In genomic region chrX:76942136-76942535, GRCm38 (mm10) we compare ENCODE assay signal across 26 mouse cellular contexts.
DNase-seq lines count a peak whose midpoint lies in the region; ATAC-seq and TF ChIP-seq lines count a peak whose summit lies in the region.
"Had no signal": no experiment of that assay in that cellular context is flagged by ENCODE, and none has a peak within 500 bp of the region (broad histone marks: within the 10 kb centered on the region; RNA-seq: fewer than 3 reads in every experiment).

No protein-coding gene starts in this region.

- H3K9me3 ChIP-seq in lung, postnatal 0 days (ENCODE audit: low read length) = no peaks in the 10 kb centered on the region
- H3K9me3 ChIP-seq: forebrain, embryonic 10.5 days; forebrain, embryonic 13.5 days; G1E; hindbrain, embryonic 12.5 days; hindbrain, embryonic 15.5 days had no signal

- TF ChIP-seq CTCF in lung, postnatal 0 days (IDR thresholded peaks at IDR 0.05) = no peak

- DNase-seq in kidney, adult 9 months = peak; percentile 0
- DNase-seq in kidney, postnatal 36 days = no peak
- peak; percentile 44 for DNase-seq in lung, postnatal 0 days (ENCODE audit: low spot score)
- DNase-seq in lung, postnatal 14 days = no peak
- DNase-seq in 416B (ENCODE audit: low read depth) = peak; percentile 3
- no peak for DNase-seq in urinary bladder, postnatal 10 days (ENCODE audit: low spot score)
- no peak for DNase-seq in cerebellum, adult 9-10 months
- DNase-seq: adrenal gland, adult 8-10 months; adrenal gland, postnatal 25 days; B cell, adult 2 months; cerebellum, adult 11-12 months; cerebellum, adult 8-10 months; cerebellum, postnatal 14 days; gastrocnemius, postnatal 10 days; gastrocnemius, postnatal 36 days; heart, adult 11 months had no signal

- no peaks in the 10 kb centered on the region for H3K4me1 ChIP-seq in lung, postnatal 0 days (ENCODE audit: insufficient read depth, low read depth, low read length)
- H3K4me1 ChIP-seq: forebrain, embryonic 10.5 days; forebrain, embryonic 13.5 days; hindbrain, embryonic 12.5 days; hindbrain, embryonic 15.5 days had no signal

- no peak overlapping the region for H3K9ac ChIP-seq in lung, postnatal 0 days (replicated peaks; ENCODE audit: low read depth)
- H3K9ac ChIP-seq: forebrain, embryonic 13.5 days; hindbrain, embryonic 12.5 days; hindbrain, embryonic 15.5 days had no signal

- no peak overlapping the region for H3K27ac ChIP-seq in lung, postnatal 0 days (ENCODE audit: low read length)
- H3K27ac ChIP-seq: forebrain, embryonic 10.5 days; forebrain, embryonic 13.5 days; hindbrain, embryonic 12.5 days; hindbrain, embryonic 15.5 days had no signal

- no peak overlapping the region for H3K4me2 ChIP-seq in lung, postnatal 0 days (replicated peaks; ENCODE audit: low read depth, low read length)
- H3K4me2 ChIP-seq: forebrain, embryonic 13.5 days; heart, embryonic 11.5 days; hindbrain, embryonic 12.5 days; hindbrain, embryonic 15.5 days had no signal

- WGBS in lung, postnatal 0 days = 64% methylated on average over 3 of the region's 3 CpGs

- H3K36me3 ChIP-seq in lung, postnatal 0 days (ENCODE audit: insufficient read depth, low read length) = no peaks in the 10 kb centered on the region
- H3K36me3 ChIP-seq: forebrain, embryonic 10.5 days; G1E; hindbrain, embryonic 12.5 days; hindbrain, embryonic 15.5 days had no signal

- no peak for TF ChIP-seq EP300 in lung, postnatal 0 days (IDR thresholded peaks at IDR 0.05)

- no peaks in the 10 kb centered on the region for H3K27me3 ChIP-seq in lung, postnatal 0 days (replicated peaks; ENCODE audit: insufficient read depth, low read length)
- H3K27me3 ChIP-seq: CH12.LX; forebrain, embryonic 13.5 days; hindbrain, embryonic 12.5 days; hindbrain, embryonic 15.5 days had no signal

- peak; percentile 65 for ATAC-seq in lung, postnatal 0 days
- ATAC-seq in megakaryocyte, adult 5-6 weeks (ENCODE audit: poor library complexity, severe bottlenecking) = peak; percentile 87
- ATAC-seq: activated CD4-positive, CD25-positive, alpha-beta regulatory T cell, adult 4 months; forebrain, embryonic 13.5 days; forebrain, embryonic 16.5 days had no signal

- no peak overlapping the region for H3K4me3 ChIP-seq in lung, postnatal 0 days (ENCODE audit: low read depth, low read length)
- H3K4me3 ChIP-seq: forebrain, embryonic 10.5 days; forebrain, embryonic 13.5 days; hindbrain, embryonic 12.5 days; hindbrain, embryonic 15.5 days had no signal

Comparison
In these comparisons a context has a peak if more than half of its experiments do, and no peak if none do; other contexts are left out.
1. DNase-seq: peak in kidney, adult 9 months (single experiment), lung, postnatal 0 days (single experiment) and 416B (single experiment); none in kidney, postnatal 36 days (0 of 2), lung, postnatal 14 days (single experiment), urinary bladder, postnatal 10 days (single experiment) and cerebellum, adult 9-10 months (single experiment).